Mouse (Mus musculus) lung, embryonic 14.5 days (tissue): ENCODE results near the gene Btn2a2. TPM values are rescaled to one million over a fixed set of nuclear protein-coding genes. Genes with fewer than 3 reads are reported as not detected.
"Not testable (repeated sequence)": the region's sequence is repeated elsewhere in the genome, so short reads cannot be mapped to it uniquely, and the experiment has no call there.

Experiments used
- ATAC-seq: fragments of 200-750 bp; cut with Nextera tagmentation; 2 replicates; pipeline ENCODE4 v1.8.0; 2017; ENCODE audit warnings: mild to moderate bottlenecking, moderate TSS enrichment, moderate library complexity; ENCODE audit not compliant: insufficient read depth
- DNase-seq: peaks from one replicate; pipeline ENCODE4 v3.0.0-alpha.2; 2015
- H3K27ac ChIP-seq: fragments of 300-500 bp; sonication (generic); 2 replicates; pipeline ENCODE4 v1.5.1; 2014; ENCODE audit warnings: low read depth, mild to moderate bottlenecking, moderate library complexity
- H3K27me3 ChIP-seq: fragments of 300-500 bp; sonication (generic); 2 replicates; pipeline ENCODE4 v1.6.1; 2014; ENCODE audit warnings: low read length, control low read depth; ENCODE audit not compliant: insufficient read depth
- H3K36me3 ChIP-seq: fragments of 300-500 bp; sonication (generic); 2 replicates; pipeline ENCODE4 v1.6.1; 2014; ENCODE audit warnings: control low read depth; ENCODE audit not compliant: insufficient read depth
- H3K4me1 ChIP-seq: fragments of 300-500 bp; sonication (generic); 2 replicates; pipeline ENCODE4 v1.6.1; 2014; ENCODE audit warnings: antibody characterized with exemption, control low read depth; ENCODE audit not compliant: insufficient read depth
- H3K4me2 ChIP-seq: fragments of 300-500 bp; sonication (generic); 2 replicates; pipeline ENCODE4 v1.6.1; 2014; ENCODE audit warnings: mild to moderate bottlenecking
- H3K4me3 ChIP-seq: fragments of 300-500 bp; sonication (generic); 2 replicates; pipeline ENCODE4 v1.5.1; 2014; ENCODE audit warnings: low read depth, low read length
- H3K9ac ChIP-seq: fragments of 300-500 bp; sonication (generic); 2 replicates; pipeline ENCODE4 v1.6.1; 2014
- H3K9me3 ChIP-seq: fragments of 300-500 bp; sonication (generic); 2 replicates; pipeline ENCODE4 v1.6.1; 2016; ENCODE audit warnings: low read depth, low read length, control low read depth
- CTCF ChIP-seq: IDR thresholded peaks from 2 replicates; pipeline ENCODE4 v1.5.1; 2016; ENCODE audit warnings: antibody characterized with exemption, low read depth
- WGBS: fragments of 180-500 bp; shearing (Covaris S2); extraction: QIAGEN DNeasy Blood & Tissue Kit; methylation state at CpG from one replicate; pipeline ENCODE4 v1.1.7; 2014; 5-methylcytosine and 5-hydroxymethylcytosine counted together
- polyA plus RNA-seq: library from polyadenylated mRNA; unstranded; fragments of >200 nt; fragmentation: Nextera tagmentation; extraction: Ambion mirVana; gene quantifications from 2 replicates; pipeline ENCODE4 v1.2.1, GENCODE M21; 2014

Gene Btn2a2
- polyA plus RNA-seq, 1 experiment from 2014 or later = 0.63 TPM

- H3K4me1 ChIP-seq = peaks cover 13% of the 10 kb centered on the region; the same call in 1 of the 2 replicates
- peak; percentile 2; the same call in 1 of the 2 replicates for ATAC-seq
- H3K27me3 ChIP-seq = no peaks in the 10 kb centered on the region
- H3K9me3 ChIP-seq = no peaks in the 10 kb centered on the region
- no peaks in the 10 kb centered on the region for H3K36me3 ChIP-seq
- peak overlapping the region; percentile 75 for H3K9ac ChIP-seq
- H3K27ac ChIP-seq = peak overlapping the region; percentile 99
- H3K4me2 ChIP-seq = peak overlapping the region; percentile 63
- no peak for TF ChIP-seq CTCF
- under 1% methylated on average over 15 of the region's 15 CpGs for WGBS
- peak overlapping the region; percentile 53 for H3K4me3 ChIP-seq
- peak; percentile 81 for DNase-seq
Observed at GRCm38 (mm10) chr13:23534368-23535131, 45.9 kb upstream of the Btn2a2 start.

GRCm38 (mm10) chr13:23533560-23534367, 45.1 kb upstream of the Btn2a2 start, which contains the start of gene Hist1h2af:
TSS of gene Hist1h2af (plus strand) at chr13:23533906.
- not testable (repeated sequence) for H3K36me3 ChIP-seq, H3K9me3 ChIP-seq, H3K27me3 ChIP-seq
- Histone ChIP-seq H3K4me1 (peaks cover 14% of the 10 kb centered on the region; the same call in 1 of the 2 replicates), H3K4me2 (peak within 1 kb of the TSS; percentile 63), H3K9ac (peak within 1 kb of the TSS; percentile 89), H3K27ac (peak within 1 kb of the TSS; percentile 99), H3K4me3 (peak within 1 kb of the TSS; percentile 53)
- WGBS = under 1% methylated on average over 21 of the region's 53 CpGs
- DNase-seq (peak; percentile 96), ATAC-seq (peak; percentile 59)

- Histone ChIP-seq H3K4me3 (peak overlapping the region; percentile 53), H3K27ac (peak overlapping the region; percentile 99), H3K36me3 (no peaks in the 10 kb centered on the region), H3K4me2 (peak overlapping the region; percentile 63), H3K9ac (peak overlapping the region; percentile 89), H3K4me1 (peaks cover 16% of the 10 kb centered on the region; the same call in 1 of the 2 replicates), H3K27me3 (no peaks in the 10 kb centered on the region), H3K9me3 (no peaks in the 10 kb centered on the region)
- no peak for TF ChIP-seq CTCF
- ATAC-seq (no peak), DNase-seq (peak; percentile 61)
- WGBS = 14% methylated on average over 9 of the region's 9 CpGs
Observed at GRCm38 (mm10) chr13:23532262-23533075, 43.8 kb upstream of the Btn2a2 start.

GRCm38 (mm10) chr13:23530901-23531875, 42.5 kb upstream of the Btn2a2 start, which contains the start of gene Hist1h4h:
TSS of gene Hist1h4h (plus strand) at chr13:23531050.
- H3K4me1 ChIP-seq = peaks cover 16% of the 10 kb centered on the region; the same call in 1 of the 2 replicates
- ATAC-seq = peak; percentile 76
- no peaks in the 10 kb centered on the region for H3K9me3 ChIP-seq
- under 1% methylated on average over 55 of the region's 70 CpGs for WGBS
- no peak for TF ChIP-seq CTCF
- peak within 1 kb of the TSS; percentile 53 for H3K4me3 ChIP-seq
- no peaks in the 10 kb centered on the region for H3K27me3 ChIP-seq
- H3K36me3 ChIP-seq = no peaks in the 10 kb centered on the region
- H3K4me2 ChIP-seq = peak within 1 kb of the TSS; percentile 63
- peak; percentile 100 for DNase-seq
- peak within 1 kb of the TSS; percentile 99 for H3K27ac ChIP-seq
- H3K9ac ChIP-seq = peak within 1 kb of the TSS; percentile 89

- H3K36me3 ChIP-seq = no peaks in the 10 kb centered on the region
- DNase-seq (peak; percentile 85), ATAC-seq (no peak)
- H3K27ac ChIP-seq = peak overlapping the region; percentile 99
- H3K27me3 ChIP-seq = no peaks in the 10 kb centered on the region
- peaks cover 19% of the 10 kb centered on the region; the same call in 1 of the 2 replicates for H3K4me1 ChIP-seq
- under 1% methylated on average over 20 of the region's 20 CpGs for WGBS
- H3K4me2 ChIP-seq = peak overlapping the region; percentile 63
- TF ChIP-seq CTCF = no peak
- peak overlapping the region; percentile 53 for H3K4me3 ChIP-seq
- no peaks in the 10 kb centered on the region for H3K9me3 ChIP-seq
- peak overlapping the region; percentile 89 for H3K9ac ChIP-seq
Observed at GRCm38 (mm10) chr13:23530181-23530900, 41.7 kb upstream of the Btn2a2 start.
